Mouse (Mus musculus): ENCODE data around the gene Psmb9. TPM values are rescaled to one million over a fixed set of nuclear protein-coding genes. Genes with fewer than 3 reads are reported as not detected.
A peak's percentile ranks its signal among the peaks of the same experiment; 100 is the strongest.

Gene Psmb9
- polyA plus RNA-seq, 1 experiment from 2014 or later: 5.9 TPM

DNA sequence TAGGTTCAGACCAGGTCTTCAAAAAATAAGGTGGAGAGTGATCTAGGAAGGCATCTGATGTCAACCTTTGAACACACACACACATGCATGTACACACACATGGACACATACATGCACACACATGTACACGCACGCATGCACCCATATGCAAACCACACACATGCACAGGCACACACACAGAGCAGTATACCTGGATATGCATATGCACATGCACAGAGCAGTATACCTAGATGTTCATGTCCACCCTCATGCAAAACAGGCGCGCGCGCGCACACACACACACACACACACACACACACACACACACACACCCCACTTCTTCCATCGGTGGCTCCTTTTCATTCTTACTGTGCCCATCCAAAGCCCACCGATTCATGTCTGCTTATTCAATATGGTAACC, 20.3 kb upstream of the Psmb9 start:
- Histone ChIP-seq H3K36me3 (ENCODE audit: insufficient read depth, low read length) (no peaks in the 10 kb centered on the region), H3K4me3 (replicated peaks; ENCODE audit: low read depth, low read length) (no peak overlapping the region), H3K27ac (no peak overlapping the region), H3K9ac (ENCODE audit: low read depth, low read length) (no peak overlapping the region), H3K4me2 (ENCODE audit: low read length) (no peak overlapping the region), H3K9me3 (replicated peaks; ENCODE audit: low read length) (no peaks in the 10 kb centered on the region), H3K27me3 (ENCODE audit: insufficient read depth, low read length) (0 out of 2 replicates have a peak, but pooled peaks cover 3% of the 10 kb centered on the region), H3K4me1 (replicated peaks; ENCODE audit: insufficient read depth, low read length) (no peaks in the 10 kb centered on the region; the same call in 1 of the 2 replicates)
- TF ChIP-seq CTCF (IDR thresholded peaks at IDR 0.05; ENCODE audit: low read depth): no peak
- ATAC-seq (replicated peaks; ENCODE audit: low FRiP score, low read depth) (no peak), DNase-seq (ENCODE audit: low spot score) (no peak)
- 97% methylated on average over 9 of the region's 9 CpGs for WGBS

DNA sequence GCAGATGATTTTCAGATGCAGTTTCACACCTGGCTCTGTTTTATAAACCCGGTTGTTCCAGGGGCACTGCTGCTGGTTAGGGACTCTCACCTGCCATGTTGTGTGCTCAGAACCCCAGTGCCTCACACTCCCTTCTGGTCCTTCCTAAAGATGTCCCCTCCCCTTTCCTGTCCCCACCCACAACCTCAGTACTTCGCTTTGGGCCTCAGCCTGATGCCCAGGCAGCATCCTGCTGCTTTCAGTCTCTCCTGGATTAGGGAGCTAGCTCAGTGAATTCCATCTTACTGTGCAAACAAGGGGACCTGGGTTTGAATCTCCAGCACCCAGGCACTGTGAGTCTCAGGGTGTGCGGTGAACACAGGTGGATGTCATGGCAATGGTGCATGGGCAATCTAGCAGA, 19.9 kb upstream of the Psmb9 start:
- no peak overlapping the region for H3K4me2 ChIP-seq (ENCODE audit: low read length)
- no peaks in the 10 kb centered on the region; the same call in 1 of the 2 replicates for H3K4me1 ChIP-seq (replicated peaks; ENCODE audit: insufficient read depth, low read length)
- no peaks in the 10 kb centered on the region for H3K9me3 ChIP-seq (replicated peaks; ENCODE audit: low read length)
- H3K4me3 ChIP-seq (replicated peaks; ENCODE audit: low read depth, low read length): no peak overlapping the region
- 67% methylated on average over 3 of the region's 3 CpGs for WGBS
- no peaks in the 10 kb centered on the region for H3K27me3 ChIP-seq (ENCODE audit: insufficient read depth, low read length)
- DNase-seq (ENCODE audit: low spot score): no peak
- no peak for TF ChIP-seq CTCF (IDR thresholded peaks at IDR 0.05; ENCODE audit: low read depth)
- ATAC-seq (replicated peaks; ENCODE audit: low FRiP score, low read depth): no peak
- no peaks in the 10 kb centered on the region for H3K36me3 ChIP-seq (ENCODE audit: insufficient read depth, low read length)
- H3K9ac ChIP-seq (ENCODE audit: low read depth, low read length): no peak overlapping the region
- no peak overlapping the region for H3K27ac ChIP-seq

DNA sequence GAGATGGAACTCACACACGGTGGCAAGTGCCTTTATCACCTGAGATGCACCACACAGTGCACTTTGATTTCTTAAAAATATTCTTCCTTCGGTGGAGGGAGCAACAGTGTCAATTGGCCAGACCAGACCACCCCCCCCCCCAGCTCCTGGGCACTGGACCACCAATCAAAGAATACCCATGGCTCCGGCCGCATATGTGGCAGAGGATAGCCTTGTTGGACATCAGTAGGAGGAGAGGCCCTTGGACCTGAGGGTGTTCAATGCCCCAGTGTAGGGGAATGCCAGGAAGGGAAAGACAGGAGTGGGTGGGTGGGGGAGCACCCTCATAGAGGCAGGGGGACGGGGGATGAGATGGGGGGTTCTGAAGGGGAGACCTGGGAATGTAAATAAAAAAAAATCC, 19.2 kb upstream of the Psmb9 start:
- Histone ChIP-seq H3K4me3 (replicated peaks; ENCODE audit: low read depth, low read length) (no peak overlapping the region), H3K27ac (no peak overlapping the region), H3K9ac (ENCODE audit: low read depth, low read length) (no peak overlapping the region), H3K27me3 (ENCODE audit: insufficient read depth, low read length) (no peaks in the 10 kb centered on the region), H3K4me1 (replicated peaks; ENCODE audit: insufficient read depth, low read length) (no peaks in the 10 kb centered on the region; the same call in 1 of the 2 replicates), H3K9me3 (replicated peaks; ENCODE audit: low read length) (no peaks in the 10 kb centered on the region), H3K36me3 (ENCODE audit: insufficient read depth, low read length) (no peaks in the 10 kb centered on the region), H3K4me2 (ENCODE audit: low read length) (no peak overlapping the region)
- DNase-seq (ENCODE audit: low spot score) (no peak), ATAC-seq (replicated peaks; ENCODE audit: low FRiP score, low read depth) (no peak)
- TF ChIP-seq CTCF (IDR thresholded peaks at IDR 0.05; ENCODE audit: low read depth): no peak
- 88% methylated on average over 5 of the region's 5 CpGs for WGBS

GRCm38 (mm10) chr17:34205746-34206176, 18.2 kb upstream of the Psmb9 start:
- peak; percentile 76 for DNase-seq (ENCODE audit: low spot score)
- Histone ChIP-seq H3K9me3 (replicated peaks; ENCODE audit: low read length) (no peaks in the 10 kb centered on the region), H3K36me3 (ENCODE audit: insufficient read depth, low read length) (no peaks in the 10 kb centered on the region), H3K27ac (no peak overlapping the region), H3K27me3 (ENCODE audit: insufficient read depth, low read length) (no peaks in the 10 kb centered on the region), H3K4me1 (replicated peaks; ENCODE audit: insufficient read depth, low read length) (no peaks in the 10 kb centered on the region; the same call in 1 of the 2 replicates), H3K4me2 (ENCODE audit: low read length) (peak overlapping the region; percentile 96), H3K4me3 (replicated peaks; ENCODE audit: low read depth, low read length) (no peak overlapping the region), H3K9ac (ENCODE audit: low read depth, low read length) (no peak overlapping the region)
- peak; percentile 75 for TF ChIP-seq CTCF (IDR thresholded peaks at IDR 0.05; ENCODE audit: low read depth)
- WGBS: 26% methylated on average over 9 of the region's 9 CpGs
- no peak for ATAC-seq (replicated peaks; ENCODE audit: low FRiP score, low read depth)

GRCm38 (mm10) chr17:34205021-34205745, 17.6 kb upstream of the Psmb9 start:
- H3K4me1 ChIP-seq (replicated peaks; ENCODE audit: insufficient read depth, low read length): no peaks in the 10 kb centered on the region; the same call in 1 of the 2 replicates
- no peaks in the 10 kb centered on the region for H3K36me3 ChIP-seq (ENCODE audit: insufficient read depth, low read length)
- DNase-seq (ENCODE audit: low spot score): no peak
- WGBS: 19% methylated on average over 18 of the region's 18 CpGs
- no peaks in the 10 kb centered on the region for H3K9me3 ChIP-seq (replicated peaks; ENCODE audit: low read length)
- peak overlapping the region; percentile 82 for H3K4me3 ChIP-seq (replicated peaks; ENCODE audit: low read depth, low read length)
- peak overlapping the region; percentile 77 for H3K9ac ChIP-seq (ENCODE audit: low read depth, low read length)
- H3K27ac ChIP-seq: no peak overlapping the region
- ATAC-seq (replicated peaks; ENCODE audit: low FRiP score, low read depth): peak; percentile 6; the same call in 1 of the 2 replicates
- no peaks in the 10 kb centered on the region for H3K27me3 ChIP-seq (ENCODE audit: insufficient read depth, low read length)
- peak overlapping the region; percentile 96 for H3K4me2 ChIP-seq (ENCODE audit: low read length)
- TF ChIP-seq CTCF (IDR thresholded peaks at IDR 0.05; ENCODE audit: low read depth): no peak

DNA sequence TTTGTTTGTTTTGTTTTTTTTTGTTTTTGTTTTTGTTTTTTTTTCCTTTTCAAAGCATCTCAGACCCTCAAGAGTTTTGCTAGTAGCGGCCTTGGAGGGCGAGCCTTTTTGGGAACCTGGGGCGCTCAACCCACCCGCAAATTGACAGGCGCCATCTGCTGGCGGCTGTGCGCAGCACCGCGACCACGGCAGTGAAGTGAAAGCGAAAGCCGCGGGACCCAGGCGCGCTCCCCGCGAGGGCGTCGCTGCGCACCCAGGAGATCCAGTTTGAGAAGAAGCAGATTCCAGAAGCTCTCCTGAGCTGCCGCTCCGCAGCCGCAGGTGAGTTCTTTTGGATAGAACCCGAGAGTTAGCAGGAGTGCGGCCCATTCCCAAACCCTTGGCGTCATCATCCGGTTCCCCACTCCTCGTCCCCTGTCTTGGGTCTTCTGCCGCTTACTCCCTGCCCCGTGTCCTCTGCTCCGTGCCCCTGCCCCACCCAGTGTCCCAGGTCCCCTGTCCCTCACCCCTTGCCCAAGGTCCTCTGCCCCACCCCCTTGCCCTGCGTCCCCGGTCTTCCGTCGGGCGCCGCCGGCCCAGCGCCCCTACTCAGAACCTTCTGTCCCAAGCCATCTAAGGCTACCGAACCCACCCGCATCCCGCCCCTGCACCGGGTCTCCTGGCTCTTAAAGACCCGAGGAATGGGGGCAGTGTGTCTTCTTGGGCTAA, 16.9 kb upstream of the Psmb9 start:
- WGBS: under 1% methylated on average over 44 of the region's 44 CpGs
- no peaks in the 10 kb centered on the region for H3K9me3 ChIP-seq (replicated peaks; ENCODE audit: low read length)
- peak; percentile 81 for DNase-seq (ENCODE audit: low spot score)
- peak overlapping the region; percentile 6; the same call in 1 of the 2 replicates for H3K27ac ChIP-seq
- no peaks in the 10 kb centered on the region for H3K36me3 ChIP-seq (ENCODE audit: insufficient read depth, low read length)
- no peaks in the 10 kb centered on the region for H3K27me3 ChIP-seq (ENCODE audit: insufficient read depth, low read length)
- peak; percentile 84 for TF ChIP-seq CTCF (IDR thresholded peaks at IDR 0.05; ENCODE audit: low read depth)
- H3K9ac ChIP-seq (ENCODE audit: low read depth, low read length): peak overlapping the region; percentile 77
- peak; percentile 33; the same call in 1 of the 2 replicates for ATAC-seq (replicated peaks; ENCODE audit: low FRiP score, low read depth)
- H3K4me2 ChIP-seq (ENCODE audit: low read length): peak overlapping the region; percentile 96
- H3K4me3 ChIP-seq (replicated peaks; ENCODE audit: low read depth, low read length): peak overlapping the region; percentile 82
- H3K4me1 ChIP-seq (replicated peaks; ENCODE audit: insufficient read depth, low read length): no peaks in the 10 kb centered on the region; the same call in 1 of the 2 replicates
